Mouse (Mus musculus) gastrocnemius, adult 8-10 months (tissue): ENCODE results near the gene Apol8. TPM values are rescaled to one million over a fixed set of nuclear protein-coding genes. Genes with fewer than 3 reads are reported as not detected.
"Not testable (repeated sequence)": the region's sequence is repeated elsewhere in the genome, so short reads cannot be mapped to it uniquely, and the experiment has no call there.

Source experiments
- DNase-seq, 2 experiments: peaks; one replicate each; pipeline ENCODE4 v3.0.0; 2022; ENCODE audit warnings: low spot score in 2 of 2
- total RNA-seq, 4 experiments: library from RNA; stranded (reverse); gene quantifications; 2 replicates each; pipeline ENCODE4 v1.2.4; 2022

Gene Apol8
- total RNA-seq, 4 experiments from 2014 or later: 0.63 to 0.86 TPM; not detected in 2

- not testable (repeated sequence) for DNase-seq
Observed at GRCm38 (mm10) chr15:77698656-77699055, 58.1 kb downstream of the Apol8 start, which contains the start of gene Apol7e. Gene Apol7e, plus strand, starts transcription at chr15:77698857.

Other genes starting within 250 kb of the Apol8 start
- gene Apol11a, start 248.7 kb downstream of the Apol8 start, total RNA-seq: not detected
- gene Apol7c, start 223.7 kb downstream of the Apol8 start, total RNA-seq: not detected
- gene 1700025B11Rik, start 195.1 kb downstream of the Apol8 start, total RNA-seq: not detected
- under 1 TPM; 0.17 to 0.88 (median 0.53) TPM for gene Apol10b, start 160.9 kb downstream of the Apol8 start, total RNA-seq
- not detected for gene Gm36245, start 157.7 kb downstream of the Apol8 start, total RNA-seq
- under 1 TPM in 1 of 4 experiments, not detected in 3; 0.13 TPM for gene Apol11b, start 113.7 kb downstream of the Apol8 start, total RNA-seq
- gene Apol7e, start 58.1 kb downstream of the Apol8 start, total RNA-seq: not detected
- gene Apol9b, start 28.0 kb downstream of the Apol8 start, total RNA-seq: not detected
- 10 to 100 TPM; 33.4 to 51.3 (median 39.4) TPM for gene Myh9, start 85.2 kb upstream of the Apol8 start, total RNA-seq
- 100 to 1,000 TPM; 189 to 214 (median 212) TPM for gene Txn2, start 172.0 kb upstream of the Apol8 start, total RNA-seq
- under 1 TPM; 0.17 to 0.61 (median 0.31) TPM for gene Foxred2, start 199.7 kb upstream of the Apol8 start, total RNA-seq
- 10 to 100 TPM; 51.7 to 65.7 (median 53.8) TPM for gene Eif3d, start 213.8 kb upstream of the Apol8 start, total RNA-seq